Mouse (Mus musculus): ENCODE data around the gene Ppp1r10.

The Ppp1r10 gene

DNA sequence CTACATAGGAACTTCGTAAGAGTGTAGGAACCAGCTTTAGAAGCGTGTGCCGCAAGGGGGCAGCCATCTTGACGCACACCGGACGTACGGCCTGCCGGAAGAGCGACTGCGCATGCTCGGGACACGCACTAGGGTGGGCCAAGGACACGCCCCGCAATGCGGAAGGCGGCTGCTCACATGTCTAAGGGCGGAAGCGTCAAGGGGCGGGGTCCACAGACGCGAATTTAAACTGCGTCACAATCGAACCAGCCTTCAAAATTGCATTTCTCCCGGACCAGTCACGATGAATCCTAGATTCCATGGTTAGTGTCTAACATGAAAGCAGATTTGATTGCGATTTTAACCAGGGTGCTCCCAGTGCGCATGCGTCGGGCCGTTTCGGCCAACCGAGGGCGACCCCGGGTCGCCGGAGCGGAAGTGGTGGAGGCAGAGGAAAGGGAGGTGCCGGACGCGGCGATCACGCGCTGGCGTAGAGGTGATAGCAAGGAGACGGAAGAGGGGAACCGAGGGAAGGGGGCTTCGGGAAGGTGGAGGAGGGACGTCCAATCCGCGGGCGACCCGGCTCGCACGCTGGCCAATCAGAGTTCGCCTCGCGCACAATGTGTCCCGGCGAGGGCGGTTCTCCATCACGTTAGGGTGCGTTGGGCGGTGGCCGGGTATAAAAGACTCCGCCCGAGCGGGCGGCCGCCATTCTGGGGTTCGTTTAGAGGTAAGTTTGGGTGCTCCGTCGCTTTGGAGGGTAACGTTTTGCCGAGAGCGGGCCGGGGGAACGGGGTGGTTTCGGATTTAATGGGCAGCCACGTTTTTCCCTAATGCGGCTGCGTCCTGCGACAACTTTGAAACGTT lies at the start of gene Ppp1r10, which contains the start of gene Mrps18b:
TSS of gene Ppp1r10 (plus strand) at position 138 of the 846 bp plus-strand sequence.
TSS of gene Mrps18b (minus strand) at position 93 of the 846 bp plus-strand sequence.
- DNase-seq, result peak; percentile 99

DNA sequence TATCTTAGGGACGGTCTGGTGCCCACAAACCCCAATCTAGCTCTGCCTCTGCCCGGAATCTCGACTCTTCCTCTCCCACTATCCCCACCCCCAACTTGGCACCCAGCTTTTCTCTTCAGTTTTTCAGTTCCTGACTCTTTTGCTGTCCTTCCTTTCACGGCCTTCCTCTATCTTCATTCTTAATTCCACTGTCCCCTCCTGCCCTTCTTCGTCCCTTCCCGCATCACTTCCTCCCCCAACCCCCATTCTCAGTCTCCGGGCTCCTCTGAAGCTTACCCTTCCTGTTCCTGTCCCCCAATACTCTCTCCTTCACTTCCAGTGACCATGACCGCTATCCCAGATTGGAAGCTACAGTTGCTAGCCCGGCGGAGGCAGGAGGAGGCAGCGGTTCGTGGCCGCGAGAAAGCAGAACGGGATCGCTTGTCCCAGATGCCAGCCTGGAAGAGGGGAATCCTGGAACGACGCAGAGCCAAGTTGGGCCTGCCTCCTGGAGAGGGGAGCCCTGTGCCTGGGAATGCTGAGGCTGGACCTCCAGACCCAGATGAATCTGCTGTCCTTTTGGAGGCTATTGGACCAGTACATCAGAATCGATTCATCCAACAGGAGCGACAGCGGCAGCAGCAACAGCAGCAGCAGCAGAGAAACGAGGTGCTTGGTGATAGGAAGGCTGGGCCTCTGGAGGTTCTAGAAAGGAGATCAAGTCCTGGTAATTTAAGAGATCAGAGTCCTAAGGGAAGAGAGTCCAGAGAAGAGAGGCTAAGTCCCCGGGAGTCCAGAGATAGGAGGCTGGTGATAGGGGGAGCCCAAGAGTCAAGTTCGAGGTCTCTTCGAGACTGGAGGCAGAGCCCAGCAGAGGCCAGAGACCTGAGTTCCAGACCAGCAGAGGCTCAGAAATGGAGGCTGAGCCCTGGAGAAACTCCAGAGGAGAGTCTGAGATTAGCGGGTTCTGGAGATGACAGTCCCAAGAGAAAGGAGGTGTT lies 49.0 kb upstream of the Ppp1r10 start:
- no peak for DNase-seq

DNA sequence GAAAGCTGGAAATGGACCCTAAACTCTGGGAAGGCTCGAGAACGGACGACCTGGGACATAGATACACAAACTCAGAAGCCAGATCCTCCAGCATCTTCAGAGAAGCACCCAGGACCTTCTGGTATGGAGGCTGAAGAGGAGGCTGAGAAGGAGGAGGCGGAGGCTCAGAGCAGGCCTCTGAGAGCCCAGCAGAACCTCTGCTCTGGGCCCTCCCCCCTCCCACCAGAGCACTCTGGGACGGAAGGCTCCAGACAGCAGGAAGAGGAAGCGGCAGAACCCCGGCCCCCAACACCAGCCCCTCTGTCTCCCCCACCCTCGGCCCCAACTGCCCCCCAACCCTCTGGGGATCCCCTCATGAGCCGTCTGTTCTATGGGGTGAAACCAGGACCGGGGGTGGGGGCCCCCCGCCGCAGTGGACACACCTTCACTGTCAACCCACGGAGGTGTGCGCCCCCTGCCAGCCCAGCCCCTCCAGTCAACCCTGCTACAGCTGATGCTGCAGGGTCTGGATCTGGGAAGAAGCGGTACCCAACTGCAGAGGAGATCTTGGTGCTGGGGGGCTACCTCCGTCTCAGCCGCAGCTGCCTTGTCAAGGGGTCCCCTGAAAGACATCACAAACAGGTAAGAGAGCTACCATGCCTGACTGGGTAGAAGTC lies 47.9 kb upstream of the Ppp1r10 start:
- DNase-seq, result no peak

DNA sequence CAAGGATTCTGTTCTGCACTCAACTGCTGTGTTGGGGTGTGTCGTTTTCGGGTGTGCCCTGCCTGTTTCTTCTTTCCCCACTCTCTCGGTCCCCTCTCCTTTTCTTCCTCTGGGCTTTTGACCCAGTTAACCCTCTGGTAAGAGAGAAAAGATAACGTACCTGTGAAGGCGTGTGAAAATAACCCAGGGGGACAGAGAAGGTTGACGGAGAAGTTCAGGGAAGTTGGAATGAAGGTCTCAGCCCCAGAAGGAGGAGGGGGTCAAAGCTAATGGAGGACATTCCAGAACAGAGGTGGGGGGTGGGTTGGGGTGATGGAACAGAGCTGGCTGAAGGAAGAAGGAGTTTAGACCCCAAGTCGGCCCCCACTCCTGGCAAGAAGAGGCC lies 47.3 kb upstream of the Ppp1r10 start:
- DNase-seq, result no peak

DNA sequence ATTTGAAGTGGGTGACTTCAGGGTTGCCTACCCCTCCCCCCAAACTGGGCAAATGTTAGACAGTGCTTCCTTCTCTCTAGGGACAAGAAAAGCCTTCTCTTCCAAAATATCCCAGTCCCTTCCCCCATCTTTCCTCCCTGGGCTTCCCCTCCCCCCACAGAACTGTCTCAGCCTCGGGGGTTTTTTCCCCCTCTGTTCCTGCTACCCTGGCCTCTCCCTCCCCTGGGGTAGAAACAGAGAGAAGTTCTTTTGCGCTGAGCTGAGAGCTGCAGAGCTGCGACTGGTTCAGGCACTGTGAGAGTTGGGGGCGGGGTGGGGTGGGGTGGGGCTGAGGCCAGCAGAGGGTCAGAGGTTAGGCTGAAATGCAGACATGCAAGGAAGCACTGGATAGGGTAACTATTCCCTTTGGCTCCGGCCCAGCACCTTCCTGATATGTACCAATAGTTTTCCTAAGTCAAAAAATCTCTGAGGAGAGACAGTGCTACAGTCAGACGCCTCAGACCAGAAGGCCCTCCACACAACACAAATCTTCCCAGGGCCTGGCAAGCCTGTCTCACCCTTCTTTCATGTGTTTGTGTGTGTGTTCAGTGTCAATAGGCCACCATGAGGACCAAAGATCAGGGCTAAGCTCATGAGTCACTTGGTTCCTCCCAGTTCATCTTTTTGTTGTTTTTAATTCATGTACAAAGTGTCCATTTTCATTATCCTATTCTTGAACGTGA lies 46.7 kb upstream of the Ppp1r10 start:
- no peak for DNase-seq

DNA sequence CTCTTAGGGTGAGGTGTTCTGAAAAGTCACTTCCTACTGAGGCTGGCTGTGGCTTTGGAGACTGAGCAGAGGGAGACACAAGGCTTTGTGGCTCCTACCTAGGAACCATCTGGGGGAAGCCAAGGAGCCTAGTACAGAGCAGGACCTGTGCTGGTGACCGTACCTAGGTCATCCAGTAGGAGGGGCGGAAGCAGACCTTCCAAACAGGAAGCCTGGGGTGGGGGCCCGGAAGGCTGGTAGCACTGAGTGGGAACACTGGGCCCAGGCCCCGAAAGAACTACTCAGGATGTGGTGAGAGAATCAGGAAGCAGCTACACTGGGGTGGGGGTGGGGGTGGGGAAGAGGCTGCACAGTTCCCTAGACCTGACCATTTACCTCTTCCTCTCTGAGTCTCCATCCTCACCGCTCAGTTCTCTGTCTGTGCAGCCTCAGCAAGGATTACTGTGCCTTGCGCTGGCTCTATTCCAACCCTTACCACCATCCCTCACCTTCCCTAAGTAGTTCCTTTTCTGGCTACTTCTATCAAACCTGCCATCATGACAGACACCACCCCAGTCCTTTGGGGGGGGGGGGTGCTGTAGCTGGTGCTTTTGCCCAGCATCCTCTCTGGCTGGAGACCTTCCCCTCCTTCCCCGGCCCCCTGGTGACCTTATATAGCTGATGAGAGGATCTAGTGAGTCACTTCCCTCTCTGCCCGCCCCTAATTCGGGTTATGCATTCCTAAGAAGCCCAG lies 45.9 kb upstream of the Ppp1r10 start:
- no peak for DNase-seq

DNA sequence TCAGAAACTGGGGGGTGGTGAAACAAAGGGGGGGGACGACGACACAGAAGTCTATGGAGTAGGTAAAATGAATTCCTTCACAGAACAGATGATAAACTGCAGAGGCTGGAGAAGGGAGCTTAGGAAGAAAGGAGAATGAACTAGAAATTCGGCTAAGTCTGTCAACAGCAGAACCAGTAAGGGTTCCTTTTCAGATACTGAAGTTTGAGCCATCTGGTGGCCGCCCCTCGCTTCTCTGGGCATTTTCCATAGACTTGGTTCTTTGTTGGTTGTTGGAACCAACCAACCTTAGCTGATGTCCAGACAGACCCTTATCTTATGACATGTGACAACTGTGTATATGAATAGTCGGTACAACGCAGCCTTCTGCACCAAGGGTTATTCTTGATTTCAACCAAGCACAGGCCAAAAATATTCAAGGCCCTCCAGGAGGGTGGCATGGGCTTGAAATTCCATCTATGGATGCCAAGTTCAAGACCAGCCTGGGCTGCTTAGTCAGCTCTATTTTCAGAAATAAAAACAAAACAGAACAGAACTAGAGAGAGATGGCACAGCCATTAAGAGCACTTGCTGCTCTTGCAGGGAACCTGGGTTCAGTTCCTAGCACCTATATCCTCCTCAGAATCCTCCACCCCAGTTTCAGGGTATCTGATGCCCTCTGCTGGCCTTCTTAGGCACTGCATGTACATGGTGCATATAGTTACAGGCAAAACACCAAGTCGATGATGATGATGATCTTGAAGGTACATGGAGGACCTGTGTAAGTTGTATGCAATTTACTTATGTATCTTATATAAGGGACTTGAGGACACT lies 45.1 kb upstream of the Ppp1r10 start:
- DNase-seq, result no peak

DNA sequence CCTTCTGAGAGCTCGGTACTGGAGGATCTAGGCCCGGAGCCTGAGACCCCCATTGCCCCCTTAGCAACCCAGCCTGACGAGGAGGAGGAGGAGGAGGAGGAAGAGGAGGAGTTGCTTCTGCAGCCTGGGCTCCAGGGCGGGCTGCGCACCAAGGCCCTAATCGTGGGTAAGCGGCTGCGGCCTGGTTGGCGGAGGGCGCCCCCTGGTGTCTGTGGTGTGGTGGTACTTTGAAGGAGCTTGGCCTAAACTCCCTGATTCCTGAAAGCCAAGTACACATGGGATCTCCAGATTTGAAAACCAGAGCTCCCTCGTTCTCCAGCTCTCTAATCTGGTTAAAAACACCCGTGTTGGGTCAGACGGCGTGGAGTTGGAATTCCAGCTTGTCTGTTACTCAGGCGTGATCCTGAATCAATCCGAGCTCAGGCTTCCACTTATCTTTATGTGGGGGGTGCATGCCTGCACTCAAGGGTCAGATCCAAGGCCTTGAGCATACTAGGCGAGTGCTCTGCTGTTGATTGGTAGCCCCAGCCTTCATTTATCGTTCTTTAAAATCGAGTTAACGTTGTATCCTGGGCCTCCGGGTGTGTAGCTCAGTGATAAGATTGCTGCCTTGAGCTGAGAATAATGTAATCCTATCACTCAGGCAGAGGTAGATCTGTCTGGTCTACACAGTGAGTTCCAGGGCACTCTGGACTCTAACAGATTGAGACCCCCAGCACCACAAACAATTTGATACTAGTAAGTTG lies 42.3 kb upstream of the Ppp1r10 start:
- peak; percentile 85 for DNase-seq

DNA sequence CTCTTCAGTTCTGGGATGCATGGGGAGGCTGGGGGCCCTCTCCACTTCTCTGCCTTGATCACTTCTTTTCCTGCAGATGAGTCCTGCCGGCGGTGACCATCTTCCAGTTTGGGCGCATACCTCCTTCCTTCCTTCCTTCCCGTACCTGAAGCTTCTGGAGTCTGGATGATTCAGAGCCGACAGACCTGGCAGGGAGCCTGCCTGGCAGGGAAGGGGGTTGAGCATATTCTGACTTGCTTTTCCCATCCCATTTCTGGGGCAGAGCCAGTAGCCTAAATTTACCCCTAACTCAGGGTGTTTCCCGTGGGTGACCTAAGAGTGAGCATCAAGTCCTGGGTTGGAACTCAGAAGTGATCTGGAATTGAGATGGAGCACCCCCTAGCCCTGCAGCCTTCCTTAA lies 41.5 kb upstream of the Ppp1r10 start:
- no peak for DNase-seq

DNA sequence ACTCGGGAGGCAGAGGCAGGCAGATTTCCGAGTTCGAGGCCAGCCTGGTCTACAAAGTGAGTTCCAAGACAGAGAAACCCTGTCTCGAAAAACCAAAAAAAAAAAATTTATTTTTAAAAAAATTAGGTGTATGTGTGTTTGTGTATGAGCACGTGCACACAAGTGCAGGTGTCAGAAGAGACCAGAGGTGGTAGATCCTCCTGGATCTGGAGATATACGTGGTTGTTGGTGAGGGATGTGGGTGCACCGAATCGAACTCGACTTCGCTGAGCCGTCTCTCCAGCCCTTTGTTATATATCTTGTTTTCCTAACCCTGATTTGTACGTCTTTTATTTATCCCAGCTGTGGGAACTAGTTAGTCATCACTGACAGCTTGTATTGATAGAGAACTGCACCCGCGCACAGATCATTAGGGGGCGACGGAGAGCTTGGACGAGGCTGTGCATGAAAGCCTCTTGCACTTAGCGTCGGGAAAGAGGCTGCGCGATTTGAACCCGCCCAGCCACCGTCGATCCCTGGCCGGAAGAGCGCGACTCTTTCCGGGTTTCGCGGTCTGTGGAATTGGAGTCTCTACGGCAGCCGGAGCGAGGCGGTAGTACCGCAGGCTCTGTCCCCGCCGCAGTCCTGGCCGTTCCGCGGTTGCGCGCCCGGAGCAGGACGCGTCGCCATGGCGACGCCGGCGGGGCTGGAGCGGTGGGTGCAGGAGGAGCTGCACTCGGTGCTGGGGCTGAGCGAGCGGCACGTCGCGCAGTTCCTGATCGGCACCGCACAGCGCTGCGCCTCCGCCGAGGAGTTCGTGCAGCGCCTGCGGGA lies 36.8 kb upstream of the Ppp1r10 start, which contains the start of gene Dhx16:
TSS of gene Dhx16 (plus strand) at position 575 of the 813 bp plus-strand sequence.
- DNase-seq, result peak; percentile 91

DNA sequence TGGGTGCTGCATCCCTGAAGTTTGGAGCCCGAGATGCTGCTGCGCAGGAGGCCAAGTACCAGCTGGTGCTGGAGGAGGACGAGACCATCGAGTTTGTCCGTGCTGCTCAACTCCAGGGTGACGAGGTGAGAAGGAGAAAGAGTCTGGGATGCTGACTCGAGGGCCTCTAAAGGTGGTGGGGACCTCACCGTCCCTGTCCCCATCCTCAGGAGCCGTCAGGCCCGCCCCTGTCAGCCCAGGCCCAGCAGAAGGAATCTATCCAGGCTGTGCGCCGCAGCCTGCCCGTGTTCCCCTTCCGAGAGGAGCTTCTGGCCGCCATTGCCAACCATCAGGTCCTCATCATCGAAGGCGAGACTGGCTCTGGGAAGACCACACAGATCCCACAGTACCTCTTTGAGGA lies 33.3 kb upstream of the Ppp1r10 start:
- DNase-seq, result no peak

DNA sequence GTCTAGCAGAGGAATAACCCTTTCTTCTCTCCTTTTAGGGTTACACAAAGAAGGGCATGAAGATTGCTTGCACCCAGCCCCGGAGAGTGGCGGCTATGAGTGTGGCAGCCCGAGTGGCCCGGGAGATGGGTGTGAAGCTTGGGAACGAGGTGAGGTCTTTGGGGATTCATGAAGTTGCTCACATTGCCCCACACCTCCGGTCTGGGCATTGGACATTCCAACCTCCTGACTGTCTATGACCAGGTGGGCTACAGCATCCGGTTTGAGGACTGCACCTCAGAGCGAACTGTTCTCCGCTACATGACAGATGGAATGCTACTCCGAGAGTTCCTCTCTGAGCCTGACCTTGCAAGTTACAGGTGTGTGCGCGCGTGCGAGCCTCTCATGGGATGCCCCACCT lies 32.5 kb upstream of the Ppp1r10 start:
- DNase-seq, result no peak

DNA sequence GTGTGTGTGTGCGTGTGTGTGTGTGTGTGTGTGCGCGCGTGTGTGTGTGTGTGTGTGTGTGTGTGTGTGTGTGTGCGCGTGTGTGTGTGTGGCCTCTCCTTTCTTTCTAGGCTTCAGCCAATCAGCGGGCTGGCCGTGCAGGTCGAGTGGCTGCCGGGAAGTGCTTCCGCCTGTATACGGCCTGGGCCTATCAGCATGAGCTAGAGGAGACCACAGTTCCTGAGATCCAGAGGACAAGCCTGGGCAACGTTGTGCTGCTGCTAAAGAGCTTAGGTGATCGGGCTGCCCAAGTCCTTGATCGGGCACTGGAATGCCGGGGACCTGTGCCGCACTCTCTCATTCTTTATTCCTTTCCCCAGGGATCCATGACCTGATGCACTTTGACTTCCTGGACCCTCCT lies 28.5 kb upstream of the Ppp1r10 start:
- no peak for DNase-seq

DNA sequence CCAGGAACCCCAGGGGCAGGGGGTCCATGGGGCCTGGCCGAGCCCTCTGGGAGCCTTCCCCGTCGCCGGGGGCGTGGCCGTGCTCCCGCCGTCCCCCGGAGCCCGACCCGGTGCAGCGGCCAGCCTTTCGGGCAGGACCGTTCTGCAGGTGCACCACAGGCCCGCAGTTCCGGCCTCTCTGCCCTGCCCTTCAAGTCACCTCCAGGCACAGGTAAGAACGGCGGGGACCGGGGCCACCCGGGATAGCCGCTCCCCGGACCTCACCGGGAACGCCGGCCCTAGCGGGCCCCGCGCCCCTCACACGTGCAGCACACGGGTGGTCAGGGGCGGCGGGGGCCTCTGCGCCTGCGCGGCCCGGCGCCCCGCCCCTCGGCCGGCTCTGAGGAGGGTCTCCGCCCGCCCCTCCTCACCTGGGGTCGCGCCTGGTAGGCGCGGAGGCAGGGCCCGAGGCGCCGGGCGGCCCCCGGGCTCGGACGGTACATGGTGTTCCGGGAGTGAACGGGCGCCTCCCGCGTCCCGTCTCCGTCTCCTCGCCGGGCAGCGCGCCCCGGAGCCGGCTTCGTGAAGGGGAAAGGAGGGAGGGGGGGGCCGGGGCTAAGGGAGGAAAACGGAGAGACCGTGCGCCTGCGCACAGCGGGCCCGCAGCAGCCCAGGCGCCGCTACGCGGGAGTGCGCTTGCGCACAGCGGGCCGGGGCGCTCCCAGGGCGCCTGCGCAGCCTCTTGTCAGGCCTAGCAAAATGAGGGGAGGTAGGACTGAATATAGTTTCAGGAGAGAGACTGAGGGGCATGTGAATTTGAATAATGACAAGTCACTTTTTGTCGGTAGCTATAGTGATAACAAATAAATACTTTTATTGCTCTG lies 19.2 kb upstream of the Ppp1r10 start, which contains the start of gene 2310061I04Rik:
TSS of gene 2310061I04Rik (minus strand) at position 651 of the 863 bp plus-strand sequence.
- DNase-seq, result peak; percentile 93

DNA sequence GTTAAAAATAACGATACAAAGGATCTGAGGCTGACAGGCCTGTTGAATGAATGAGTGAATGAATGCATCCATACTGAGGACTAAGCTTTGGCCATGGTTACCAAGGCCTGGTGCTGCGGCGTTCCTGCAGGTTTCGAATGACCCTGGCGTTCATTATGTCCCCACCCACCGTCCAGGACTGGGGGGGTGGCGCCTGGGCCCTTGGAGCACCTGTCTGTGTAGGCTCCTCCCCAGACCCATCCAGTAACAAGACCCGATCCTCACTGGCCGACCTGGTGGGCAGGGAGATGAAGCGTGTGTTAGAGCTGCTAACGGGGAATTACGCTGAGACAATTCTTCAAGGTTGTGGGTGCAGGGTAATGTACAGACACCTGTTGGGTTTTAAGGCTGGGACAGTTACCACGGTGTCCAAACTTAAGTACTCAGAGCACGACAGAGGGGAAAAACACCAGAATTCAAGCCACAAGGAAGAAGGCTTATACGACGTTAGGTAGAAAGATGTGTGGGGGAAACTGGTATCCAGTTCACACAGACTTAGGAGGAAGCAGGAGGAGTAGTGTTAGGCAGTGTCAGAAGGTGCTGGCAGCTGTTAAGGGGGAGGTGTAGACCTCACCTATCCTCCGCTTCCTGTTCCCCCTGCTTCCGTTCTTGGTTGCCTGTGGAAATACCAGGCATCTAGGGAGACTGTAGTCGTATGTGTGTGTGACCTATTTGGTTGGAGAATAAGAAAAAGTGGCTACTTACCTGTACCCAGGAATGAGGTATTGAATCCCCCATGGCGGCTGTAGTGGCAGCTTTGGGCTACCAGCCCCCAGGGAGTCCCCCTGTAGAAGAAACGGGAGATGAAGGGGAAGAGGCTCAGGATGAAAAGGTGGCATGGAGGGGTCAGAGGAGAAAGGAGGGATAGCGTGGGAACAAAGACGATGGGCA lies 18.3 kb upstream of the Ppp1r10 start:
- DNase-seq, result peak; percentile 51

DNA sequence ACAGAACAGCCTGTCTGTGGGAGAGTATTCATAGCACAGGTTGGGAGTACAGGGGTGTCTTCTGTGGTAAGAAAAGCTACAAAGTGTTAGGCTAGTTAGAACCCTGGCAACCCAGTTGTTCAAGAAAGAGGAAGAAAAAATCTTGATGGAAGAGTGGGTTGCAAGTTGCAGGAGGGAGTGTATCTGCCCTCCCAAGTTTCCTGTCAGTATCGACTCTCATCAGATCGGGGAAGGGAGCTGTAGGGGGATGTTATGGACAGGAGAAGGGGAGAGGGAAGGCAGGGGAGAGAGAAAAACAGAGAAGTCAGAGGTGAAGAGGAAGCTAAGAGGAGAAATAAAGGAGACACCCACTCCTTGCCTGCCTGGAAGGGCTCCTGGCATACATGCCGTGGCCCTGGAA lies 15.6 kb upstream of the Ppp1r10 start:
- no peak for DNase-seq

Data from cerebellum, adult 11 months (tissue).